Mouse (Mus musculus): Measurements from ENCODE around the gene Slc43a2. TPM values are rescaled to one million over a fixed set of nuclear protein-coding genes. Genes with fewer than 3 reads are reported as not detected.

The Slc43a2 gene
- polyA plus RNA-seq, 1 experiment from 2014 or later = 20.2 TPM

GRCm38 (mm10) chr11:75559870-75560504 is 28.5 kb downstream of the Slc43a2 start:
- no peak for ATAC-seq (replicated peaks)
- H3K27ac ChIP-seq = no peak overlapping the region
- no peaks in the 10 kb centered on the region for H3K9me3 ChIP-seq
- H3K4me2 ChIP-seq = no peak overlapping the region
- 88% methylated on average over 8 of the region's 8 CpGs for WGBS
- H3K36me3 ChIP-seq (replicated peaks) = peaks cover 24% of the 10 kb centered on the region
- H3K27me3 ChIP-seq (replicated peaks) = no peaks in the 10 kb centered on the region
- no peaks in the 10 kb centered on the region for H3K4me1 ChIP-seq
- no peak overlapping the region for H3K4me3 ChIP-seq
- H3K9ac ChIP-seq = no peak overlapping the region

GRCm38 (mm10) chr11:75560530-75561409 is 29.3 kb downstream of the Slc43a2 start:
- Histone ChIP-seq H3K4me3 (no peak overlapping the region), H3K27me3 (replicated peaks) (no peaks in the 10 kb centered on the region), H3K9ac (no peak overlapping the region), H3K4me2 (no peak overlapping the region), H3K9me3 (no peaks in the 10 kb centered on the region), H3K27ac (no peak overlapping the region), H3K4me1 (no peaks in the 10 kb centered on the region), H3K36me3 (replicated peaks) (peaks cover 24% of the 10 kb centered on the region)
- no peak for ATAC-seq (replicated peaks)
- 81% methylated on average over 14 of the region's 14 CpGs for WGBS

- H3K27me3 ChIP-seq (replicated peaks) = no peaks in the 10 kb centered on the region
- H3K4me2 ChIP-seq = no peak overlapping the region
- 77% methylated on average over 5 of the region's 5 CpGs for WGBS
- peaks cover 24% of the 10 kb centered on the region for H3K36me3 ChIP-seq (replicated peaks)
- H3K4me3 ChIP-seq = no peak overlapping the region
- no peaks in the 10 kb centered on the region for H3K4me1 ChIP-seq
- H3K27ac ChIP-seq = no peak overlapping the region
- H3K9me3 ChIP-seq = no peaks in the 10 kb centered on the region
- no peak for ATAC-seq (replicated peaks)
- no peak overlapping the region for H3K9ac ChIP-seq
Measured at GRCm38 (mm10) chr11:75561410-75561791, 29.9 kb downstream of the Slc43a2 start.

- Histone ChIP-seq H3K36me3 (replicated peaks) (peaks cover 25% of the 10 kb centered on the region), H3K4me1 (no peaks in the 10 kb centered on the region), H3K27ac (no peak overlapping the region), H3K27me3 (replicated peaks) (no peaks in the 10 kb centered on the region), H3K9ac (no peak overlapping the region), H3K4me2 (no peak overlapping the region), H3K9me3 (no peaks in the 10 kb centered on the region), H3K4me3 (no peak overlapping the region)
- 87% methylated on average over 8 of the region's 8 CpGs for WGBS
- no peak for ATAC-seq (replicated peaks)
Measured at GRCm38 (mm10) chr11:75562840-75563239, 31.3 kb downstream of the Slc43a2 start.

GRCm38 (mm10) chr11:75563851-75564548 is 32.5 kb downstream of the Slc43a2 start:
- no peak for ATAC-seq (replicated peaks)
- H3K9ac ChIP-seq = no peak overlapping the region
- H3K36me3 ChIP-seq (replicated peaks) = peaks cover 29% of the 10 kb centered on the region
- WGBS = 66% methylated on average over 18 of the region's 18 CpGs
- no peak overlapping the region for H3K27ac ChIP-seq
- no peaks in the 10 kb centered on the region for H3K9me3 ChIP-seq
- H3K4me2 ChIP-seq = no peak overlapping the region
- no peak overlapping the region for H3K4me3 ChIP-seq
- no peaks in the 10 kb centered on the region for H3K4me1 ChIP-seq
- no peaks in the 10 kb centered on the region for H3K27me3 ChIP-seq (replicated peaks)

GRCm38 (mm10) chr11:75565849-75566248 is 34.4 kb downstream of the Slc43a2 start:
- Histone ChIP-seq H3K4me3 (no peak overlapping the region), H3K4me2 (no peak overlapping the region), H3K27ac (no peak overlapping the region), H3K9me3 (no peaks in the 10 kb centered on the region), H3K4me1 (no peaks in the 10 kb centered on the region), H3K9ac (no peak overlapping the region), H3K36me3 (replicated peaks) (peaks cover 36% of the 10 kb centered on the region), H3K27me3 (replicated peaks) (no peaks in the 10 kb centered on the region)
- no peak for ATAC-seq (replicated peaks)
- 91% methylated on average over 2 of the region's 2 CpGs for WGBS

GRCm38 (mm10) chr11:75566276-75567196 is 35.0 kb downstream of the Slc43a2 start:
- 81% methylated on average over 13 of the region's 13 CpGs for WGBS
- H3K9ac ChIP-seq = no peak overlapping the region
- H3K4me1 ChIP-seq = 0 out of 2 replicates have a peak, but pooled peaks cover 1% of the 10 kb centered on the region
- no peak for ATAC-seq (replicated peaks)
- H3K36me3 ChIP-seq (replicated peaks) = peaks cover 36% of the 10 kb centered on the region
- H3K27me3 ChIP-seq (replicated peaks) = no peaks in the 10 kb centered on the region
- H3K4me2 ChIP-seq = no peak overlapping the region
- H3K4me3 ChIP-seq = no peak overlapping the region
- no peaks in the 10 kb centered on the region for H3K9me3 ChIP-seq
- no peak overlapping the region for H3K27ac ChIP-seq

- H3K4me3 ChIP-seq = no peak overlapping the region
- peaks cover 11% of the 10 kb centered on the region for H3K4me1 ChIP-seq
- H3K4me2 ChIP-seq = no peak overlapping the region
- H3K9me3 ChIP-seq = no peaks in the 10 kb centered on the region
- H3K9ac ChIP-seq = no peak overlapping the region
- no peak overlapping the region for H3K27ac ChIP-seq
- H3K36me3 ChIP-seq (replicated peaks) = peaks cover 34% of the 10 kb centered on the region
- WGBS = 70% methylated on average over 9 of the region's 9 CpGs
- ATAC-seq (replicated peaks) = no peak
- H3K27me3 ChIP-seq (replicated peaks) = no peaks in the 10 kb centered on the region
Measured at GRCm38 (mm10) chr11:75567346-75568114, 36.0 kb downstream of the Slc43a2 start.

GRCm38 (mm10) chr11:75568115-75568511 is 36.6 kb downstream of the Slc43a2 start:
- H3K36me3 ChIP-seq (replicated peaks) = peaks cover 28% of the 10 kb centered on the region
- no peaks in the 10 kb centered on the region for H3K9me3 ChIP-seq
- peaks cover 17% of the 10 kb centered on the region for H3K4me1 ChIP-seq
- ATAC-seq (replicated peaks) = no peak
- H3K27me3 ChIP-seq (replicated peaks) = no peaks in the 10 kb centered on the region
- H3K4me3 ChIP-seq = no peak overlapping the region
- no peak overlapping the region for H3K4me2 ChIP-seq
- no peak overlapping the region for H3K27ac ChIP-seq
- no peak overlapping the region for H3K9ac ChIP-seq
- WGBS = 70% methylated on average over 6 of the region's 6 CpGs

GRCm38 (mm10) chr11:75568962-75569361 is 37.5 kb downstream of the Slc43a2 start:
- peaks cover 19% of the 10 kb centered on the region for H3K4me1 ChIP-seq
- no peaks in the 10 kb centered on the region for H3K9me3 ChIP-seq
- H3K36me3 ChIP-seq (replicated peaks) = peaks cover 25% of the 10 kb centered on the region
- no peak overlapping the region for H3K27ac ChIP-seq
- H3K9ac ChIP-seq = no peak overlapping the region
- no peak overlapping the region for H3K4me2 ChIP-seq
- WGBS = 95% methylated on average over 12 of the region's 12 CpGs
- H3K27me3 ChIP-seq (replicated peaks) = no peaks in the 10 kb centered on the region
- ATAC-seq (replicated peaks) = no peak
- no peak overlapping the region for H3K4me3 ChIP-seq

Data from midbrain, embryonic 15.5 days (tissue).